Mouse (Mus musculus): ENCODE data around the gene Syp. TPM values are rescaled to one million over a fixed set of nuclear protein-coding genes. Genes with fewer than 3 reads are reported as not detected.

The Syp gene
- total RNA-seq, 4 experiments from 2014 or later, result 1,661 to 2,111 (median 1,867) TPM

Other genes with a start within 250 kb of the Syp start
- under 1 TPM in 1 of 4 experiments, not detected in 3; 0.09 TPM for gene Foxp3, start 64.8 kb upstream of the Syp start, total RNA-seq (2022)
- gene Ppp1r3f, start 64.2 kb upstream of the Syp start, total RNA-seq (2022), result 10 to 100 TPM; 16.1 to 20.2 (median 17.2) TPM
- gene Ccdc22, start 33.0 kb upstream of the Syp start, total RNA-seq (2022), result 10 to 100 TPM; 20.7 to 25.7 (median 23.1) TPM
- under 1 TPM in 1 of 4 experiments, not detected in 3; 0.34 TPM for gene Cacna1f, start 31.4 kb upstream of the Syp start, total RNA-seq (2022)
- 1 to 10 TPM in 3 of 4 experiments, under 1 TPM in 1; 0.70 to 2.3 (median 1.9) TPM for gene Prickle3, start 18.8 kb downstream of the Syp start, total RNA-seq (2022)
- gene Plp2, start 32.9 kb downstream of the Syp start, total RNA-seq (2022), result 1 to 10 TPM; 4.6 to 7.8 (median 6.0) TPM
- under 1 TPM; 0.23 to 0.36 (median 0.30) TPM for gene Magix, start 42.8 kb downstream of the Syp start, total RNA-seq (2022)
- 10 to 100 TPM; 33.2 to 39.4 (median 35.8) TPM for gene Gpkow, start 58.7 kb downstream of the Syp start, total RNA-seq (2022)
- gene Wdr45, start 75.9 kb downstream of the Syp start, total RNA-seq (2022), result 10 to 100 TPM; 55.6 to 68.4 (median 62.7) TPM
- gene Gm45208, start 83.8 kb downstream of the Syp start, total RNA-seq (2022), result not detected
- 100 to 1,000 TPM in 2 of 4 experiments, 10 to 100 TPM in 2; 90.4 to 101 (median 96.8) TPM for gene Praf2, start 90.0 kb downstream of the Syp start, total RNA-seq (2022)
- 10 to 100 TPM; 12.4 to 21.4 (median 17.2) TPM for gene Ccdc120, start 112.4 kb downstream of the Syp start, total RNA-seq (2022)
- 10 to 100 TPM; 31.8 to 34.9 (median 32.7) TPM for gene Tfe3, start 124.1 kb downstream of the Syp start, total RNA-seq (2022)
- gene Gripap1, start 151.3 kb downstream of the Syp start, total RNA-seq (2022), result 100 to 1,000 TPM in 3 of 4 experiments, 10 to 100 TPM in 1; 97.8 to 120 (median 109) TPM
- gene Kcnd1, start 183.8 kb downstream of the Syp start, total RNA-seq (2022), result 10 to 100 TPM in 2 of 4 experiments, 1 to 10 TPM in 2; 8.8 to 11.8 (median 10.1) TPM
- gene Otud5, start 202.9 kb downstream of the Syp start, total RNA-seq (2022), result 10 to 100 TPM; 72.4 to 77.1 (median 75.7) TPM
- gene Pim2, start 239.8 kb downstream of the Syp start, total RNA-seq (2022), result 10 to 100 TPM; 41.3 to 61.5 (median 50.7) TPM
- gene Slc35a2, start 245.6 kb downstream of the Syp start, total RNA-seq (2022), result 10 to 100 TPM; 39.3 to 50.9 (median 41.9) TPM